Mouse (Mus musculus): ENCODE results near the gene Vmn2r80. TPM values are rescaled to one million over a fixed set of nuclear protein-coding genes. Genes with fewer than 3 reads are reported as not detected.
"Not testable (repeated sequence)": the region's sequence is repeated elsewhere in the genome, so short reads cannot be mapped to it uniquely, and the experiment has no call there.

The Vmn2r80 gene
- polyA plus RNA-seq (2012; ENCODE audit: insufficient read depth, insufficient read length, missing spikeins): not detected in 2 replicates

GRCm38 (mm10) chr10:79148469-79148868 lies at the start of gene Vmn2r80:
Vmn2r80 (plus strand) TSS chr10:79148769.
- H3K4me1 ChIP-seq (ENCODE audit: control insufficient read depth, insufficient read depth, insufficient read length, low read length); H3K4me3 ChIP-seq (ENCODE audit: insufficient read depth, low read depth, low read length); H3K27ac ChIP-seq (replicated peaks; ENCODE audit: low read depth, low read length): not testable (repeated sequence)

DNA sequence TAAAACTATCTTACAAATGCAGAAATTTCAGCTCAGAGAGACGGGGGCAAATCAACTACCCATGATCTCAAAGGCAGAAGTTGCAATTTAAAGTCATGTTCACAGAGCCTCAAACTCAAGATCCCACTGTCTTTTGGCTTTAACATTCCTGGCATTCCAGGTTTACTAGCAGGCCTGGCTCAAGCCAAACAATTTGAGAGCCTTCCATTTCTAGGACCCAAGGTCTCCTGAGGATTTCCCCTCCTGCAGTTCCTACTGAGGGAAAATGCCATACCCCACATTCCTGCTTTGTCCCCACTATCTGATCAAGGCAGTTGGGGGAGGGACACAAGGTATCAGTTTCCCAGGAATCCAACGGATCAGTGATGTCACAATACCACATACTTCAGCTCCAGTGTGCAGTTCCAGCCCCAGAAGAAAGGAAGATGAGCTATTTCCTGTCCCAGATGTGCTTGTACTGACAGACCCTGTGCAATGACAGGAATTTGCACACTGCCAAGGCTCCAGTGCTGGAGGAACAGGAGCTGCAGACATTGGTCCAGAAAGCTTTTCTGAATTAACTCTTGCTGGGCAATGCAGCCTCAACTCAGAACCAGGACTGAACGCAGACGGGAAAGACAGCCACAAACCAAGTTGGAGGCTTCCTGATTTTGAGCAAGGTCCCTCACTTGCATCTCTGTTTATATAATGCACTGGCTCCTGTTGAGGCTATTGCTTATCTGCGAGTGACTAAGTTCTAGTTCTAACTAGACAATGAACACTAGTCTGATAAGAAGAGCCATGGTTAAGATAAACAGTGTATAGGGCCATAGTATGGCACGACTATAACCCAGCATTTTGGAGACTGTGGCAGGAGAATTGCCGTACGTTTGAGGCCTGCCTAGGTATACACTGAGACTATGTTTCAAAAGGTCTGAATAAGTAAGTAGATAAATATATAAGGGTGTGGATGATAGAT lies 42.0 kb upstream of the Vmn2r80 start:
- Histone ChIP-seq H3K4me1 (ENCODE audit: control insufficient read depth, insufficient read depth, insufficient read length, low read length) (0 out of 2 replicates have a peak, but pooled peaks cover 2% of the 10 kb centered on the region), H3K4me3 (ENCODE audit: insufficient read depth, low read depth, low read length) (no peak overlapping the region), H3K27ac (replicated peaks; ENCODE audit: low read depth, low read length) (no peak overlapping the region)

- H3K27ac ChIP-seq (replicated peaks; ENCODE audit: low read depth, low read length): no peak overlapping the region
- H3K4me1 ChIP-seq (ENCODE audit: control insufficient read depth, insufficient read depth, insufficient read length, low read length): 0 out of 2 replicates have a peak, but pooled peaks cover 2% of the 10 kb centered on the region
- H3K4me3 ChIP-seq (ENCODE audit: insufficient read depth, low read depth, low read length): no peak overlapping the region
These were observed 41.0 kb upstream of the Vmn2r80 start for GRCm38 (mm10) chr10:79107531-79107930.

- Histone ChIP-seq H3K4me3 (ENCODE audit: insufficient read depth, low read depth, low read length) (no peak overlapping the region), H3K4me1 (ENCODE audit: control insufficient read depth, insufficient read depth, insufficient read length, low read length) (0 out of 2 replicates have a peak, but pooled peaks cover 2% of the 10 kb centered on the region), H3K27ac (replicated peaks; ENCODE audit: low read depth, low read length) (no peak overlapping the region)
These were observed 39.4 kb upstream of the Vmn2r80 start for GRCm38 (mm10) chr10:79109156-79109555.

- H3K4me3 ChIP-seq (ENCODE audit: insufficient read depth, low read depth, low read length): no peak overlapping the region
These were observed 38.1 kb upstream of the Vmn2r80 start for GRCm38 (mm10) chr10:79110482-79110881.

GRCm38 (mm10) chr10:79115085-79115484 lies 33.5 kb upstream of the Vmn2r80 start:
- H3K4me3 ChIP-seq (ENCODE audit: insufficient read depth, low read depth, low read length): no peak overlapping the region
- no peak overlapping the region for H3K27ac ChIP-seq (replicated peaks; ENCODE audit: low read depth, low read length)
- H3K4me1 ChIP-seq (ENCODE audit: control insufficient read depth, insufficient read depth, insufficient read length, low read length): no peaks in the 10 kb centered on the region; the same call in 1 of the 2 replicates

More at GRCm38 (mm10) chr10:79110482-79110881, 38.1 kb upstream of the Vmn2r80 start:
- H3K27ac ChIP-seq (replicated peaks; ENCODE audit: low read depth, low read length): no peak overlapping the region
- 0 out of 2 replicates have a peak, but pooled peaks cover 2% of the 10 kb centered on the region for H3K4me1 ChIP-seq (ENCODE audit: control insufficient read depth, insufficient read depth, insufficient read length, low read length)

DNA sequence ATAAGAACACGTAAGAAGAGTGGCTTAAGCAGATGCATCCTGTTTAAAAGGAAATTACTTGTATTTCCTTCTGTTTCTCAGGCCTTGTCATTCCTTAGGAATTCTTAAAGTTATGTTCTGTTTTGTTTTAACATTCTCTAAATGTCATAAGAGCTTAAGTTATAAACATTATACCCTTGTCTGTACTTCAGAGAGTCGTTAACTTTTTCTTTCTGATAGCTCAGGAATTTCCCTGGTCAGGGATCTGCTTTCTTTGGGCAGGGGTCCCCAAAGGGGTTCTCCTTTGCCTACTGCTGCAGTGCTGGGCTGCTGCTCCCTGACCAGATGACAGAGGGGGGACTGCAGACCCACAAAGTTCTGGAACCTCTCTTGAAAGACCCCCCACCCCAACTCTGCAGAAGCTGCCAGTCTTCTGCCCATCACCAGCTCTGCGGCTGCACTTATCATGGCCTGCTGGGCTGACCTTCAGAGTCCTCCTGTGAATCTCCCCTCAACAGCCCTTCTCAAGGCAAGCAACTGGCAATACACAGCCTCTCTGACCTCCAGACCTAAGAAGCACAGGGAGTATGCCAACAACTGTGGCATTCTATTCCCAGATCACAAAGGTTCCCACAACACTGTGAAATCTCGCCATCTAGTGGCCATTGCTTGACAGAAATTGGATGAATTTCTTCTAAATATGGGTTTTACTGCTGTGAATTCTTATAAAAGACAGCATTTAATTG lies 32.3 kb upstream of the Vmn2r80 start:
- Histone ChIP-seq H3K4me1 (ENCODE audit: control insufficient read depth, insufficient read depth, insufficient read length, low read length) (no peaks in the 10 kb centered on the region; the same call in 1 of the 2 replicates), H3K27ac (replicated peaks; ENCODE audit: low read depth, low read length) (no peak overlapping the region), H3K4me3 (ENCODE audit: insufficient read depth, low read depth, low read length) (no peak overlapping the region)

- Histone ChIP-seq H3K4me3 (ENCODE audit: insufficient read depth, low read depth, low read length) (no peak overlapping the region), H3K27ac (replicated peaks; ENCODE audit: low read depth, low read length) (no peak overlapping the region), H3K4me1 (ENCODE audit: control insufficient read depth, insufficient read depth, insufficient read length, low read length) (no peaks in the 10 kb centered on the region)
These were observed 3.0 kb downstream of the Vmn2r80 start for GRCm38 (mm10) chr10:79151602-79152001.

DNA sequence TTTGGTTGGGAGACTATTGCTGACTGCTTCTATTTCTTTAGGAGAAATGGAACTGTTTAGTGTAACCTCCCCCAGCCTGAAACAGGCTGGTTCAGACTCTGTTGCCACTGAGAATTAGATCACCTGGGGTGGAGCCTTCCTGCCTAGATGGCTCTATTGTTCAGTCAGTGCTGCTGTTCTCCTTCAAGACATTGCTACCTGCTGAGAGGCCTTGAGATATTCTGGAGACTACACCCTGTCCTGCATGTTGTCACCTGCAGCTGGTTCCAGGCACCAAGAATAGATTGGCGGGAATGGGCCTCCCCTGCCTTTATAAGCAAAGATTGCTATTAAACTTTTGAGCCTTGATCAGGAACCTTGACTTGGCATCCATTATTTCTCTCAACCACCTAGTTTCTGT lies 51.4 kb downstream of the Vmn2r80 start:
- not testable (repeated sequence) for H3K4me1 ChIP-seq (ENCODE audit: control insufficient read depth, insufficient read depth, insufficient read length, low read length); H3K4me3 ChIP-seq (ENCODE audit: insufficient read depth, low read depth, low read length); H3K27ac ChIP-seq (replicated peaks; ENCODE audit: low read depth, low read length)

GRCm38 (mm10) chr10:79220432-79220831 lies 71.9 kb downstream of the Vmn2r80 start:
- no peak overlapping the region for H3K4me3 ChIP-seq (ENCODE audit: insufficient read depth, low read depth, low read length)
- no peak overlapping the region for H3K27ac ChIP-seq (replicated peaks; ENCODE audit: low read depth, low read length)
- no peaks in the 10 kb centered on the region for H3K4me1 ChIP-seq (ENCODE audit: control insufficient read depth, insufficient read depth, insufficient read length, low read length)

GRCm38 (mm10) chr10:79221606-79222005 lies 73.0 kb downstream of the Vmn2r80 start:
- H3K27ac ChIP-seq (replicated peaks; ENCODE audit: low read depth, low read length): no peak overlapping the region
- no peaks in the 10 kb centered on the region for H3K4me1 ChIP-seq (ENCODE audit: control insufficient read depth, insufficient read depth, insufficient read length, low read length)
- H3K4me3 ChIP-seq (ENCODE audit: insufficient read depth, low read depth, low read length): no peak overlapping the region

- Histone ChIP-seq H3K4me1 (ENCODE audit: control insufficient read depth, insufficient read depth, insufficient read length, low read length) (no peaks in the 10 kb centered on the region), H3K4me3 (ENCODE audit: insufficient read depth, low read depth, low read length) (no peak overlapping the region), H3K27ac (replicated peaks; ENCODE audit: low read depth, low read length) (no peak overlapping the region)
These were observed 73.6 kb downstream of the Vmn2r80 start for GRCm38 (mm10) chr10:79222214-79222613.

Measured in brown adipose tissue, adult 24 weeks (tissue).